Mouse (Mus musculus): Measurements from ENCODE around the gene Itga6. TPM values are rescaled to one million over a fixed set of nuclear protein-coding genes. Genes with fewer than 3 reads are reported as not detected.

Itga6 gene
- polyA plus RNA-seq, 1 experiment from 2014 or later: 95.8 TPM

GRCm38 (mm10) chr2:71767019-71767610 is 21.7 kb downstream of the Itga6 start:
- no peaks in the 10 kb centered on the region for H3K9me3 ChIP-seq (ENCODE audit: control insufficient read depth, low read length)
- no peak overlapping the region for H3K4me3 ChIP-seq (ENCODE audit: low read length)
- H3K27me3 ChIP-seq (ENCODE audit: control insufficient read depth, insufficient read depth, low read length): no peaks in the 10 kb centered on the region
- ATAC-seq (ENCODE audit: low FRiP score, low TSS enrichment): no peak
- no peaks in the 10 kb centered on the region for H3K4me1 ChIP-seq (ENCODE audit: control insufficient read depth, insufficient read depth, low read length)
- H3K36me3 ChIP-seq (ENCODE audit: control insufficient read depth, insufficient read depth, low read length): no peaks in the 10 kb centered on the region
- H3K4me2 ChIP-seq (replicated peaks; ENCODE audit: low read depth, low read length): no peak overlapping the region
- 87% methylated on average over 6 of the region's 6 CpGs for WGBS
- H3K27ac ChIP-seq (ENCODE audit: low read depth, low read length): no peak overlapping the region
- no peak overlapping the region for H3K9ac ChIP-seq (ENCODE audit: low read depth, low read length)

DNA sequence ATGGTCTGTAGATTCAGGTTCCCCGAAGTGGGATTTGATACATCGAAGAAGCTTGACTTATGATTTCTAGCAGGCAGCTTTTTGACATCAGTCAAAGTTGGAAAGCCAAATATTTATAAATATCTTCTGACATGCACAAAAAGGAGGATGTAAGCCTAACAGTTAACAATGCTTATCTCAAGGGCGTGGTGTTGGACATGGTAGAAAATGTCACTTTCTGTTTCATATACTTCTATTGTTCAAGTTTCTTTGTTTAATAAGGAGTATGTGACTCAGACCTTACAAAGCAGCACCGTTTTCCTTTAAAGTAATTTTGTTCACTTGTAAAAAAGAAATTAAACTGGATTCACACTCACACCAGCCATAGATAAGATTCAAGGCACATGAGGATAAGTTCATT is 26.3 kb downstream of the Itga6 start:
- ATAC-seq (ENCODE audit: low FRiP score, low TSS enrichment): no peak
- WGBS: 89% methylated on average over 4 of the region's 4 CpGs
- Histone ChIP-seq H3K4me2 (replicated peaks; ENCODE audit: low read depth, low read length) (no peak overlapping the region), H3K36me3 (ENCODE audit: control insufficient read depth, insufficient read depth, low read length) (no peaks in the 10 kb centered on the region), H3K4me1 (ENCODE audit: control insufficient read depth, insufficient read depth, low read length) (peaks cover 3% of the 10 kb centered on the region; the same call in 1 of the 2 replicates), H3K9me3 (ENCODE audit: control insufficient read depth, low read length) (no peaks in the 10 kb centered on the region), H3K9ac (ENCODE audit: low read depth, low read length) (no peak overlapping the region), H3K4me3 (ENCODE audit: low read length) (no peak overlapping the region), H3K27ac (ENCODE audit: low read depth, low read length) (no peak overlapping the region), H3K27me3 (ENCODE audit: control insufficient read depth, insufficient read depth, low read length) (no peaks in the 10 kb centered on the region)

DNA sequence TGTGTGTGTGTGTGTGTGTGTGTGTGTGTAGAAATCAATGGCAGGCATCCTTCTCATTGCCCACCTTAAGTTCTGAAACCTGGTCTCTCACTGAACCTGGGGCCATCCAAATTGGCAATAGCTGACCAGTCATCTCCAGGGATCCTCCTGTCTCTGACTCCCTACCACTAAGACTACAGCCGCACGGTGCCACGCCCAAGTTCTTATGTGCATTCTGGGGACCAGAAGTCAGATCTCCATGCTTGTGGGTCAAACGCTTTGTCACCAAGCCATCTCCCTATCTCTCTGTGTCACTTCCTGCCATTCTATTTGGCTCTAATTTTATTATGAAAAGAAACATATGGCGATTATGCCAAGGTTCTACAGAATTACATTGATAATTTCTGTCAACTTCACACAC is 28.3 kb downstream of the Itga6 start:
- no peak for ATAC-seq (ENCODE audit: low FRiP score, low TSS enrichment)
- Histone ChIP-seq H3K4me3 (ENCODE audit: low read length) (no peak overlapping the region), H3K9ac (ENCODE audit: low read depth, low read length) (no peak overlapping the region), H3K4me2 (replicated peaks; ENCODE audit: low read depth, low read length) (no peak overlapping the region), H3K27me3 (ENCODE audit: control insufficient read depth, insufficient read depth, low read length) (no peaks in the 10 kb centered on the region), H3K27ac (ENCODE audit: low read depth, low read length) (no peak overlapping the region), H3K9me3 (ENCODE audit: control insufficient read depth, low read length) (no peaks in the 10 kb centered on the region), H3K4me1 (ENCODE audit: control insufficient read depth, insufficient read depth, low read length) (peaks cover 3% of the 10 kb centered on the region; the same call in 1 of the 2 replicates), H3K36me3 (ENCODE audit: control insufficient read depth, insufficient read depth, low read length) (no peaks in the 10 kb centered on the region)
- WGBS: 90% methylated on average over 5 of the region's 5 CpGs

GRCm38 (mm10) chr2:71774246-71774951 is 29.0 kb downstream of the Itga6 start:
- Histone ChIP-seq H3K4me1 (ENCODE audit: control insufficient read depth, insufficient read depth, low read length) (peaks cover 3% of the 10 kb centered on the region; the same call in 1 of the 2 replicates), H3K9me3 (ENCODE audit: control insufficient read depth, low read length) (no peaks in the 10 kb centered on the region), H3K36me3 (ENCODE audit: control insufficient read depth, insufficient read depth, low read length) (no peaks in the 10 kb centered on the region), H3K4me3 (ENCODE audit: low read length) (no peak overlapping the region), H3K4me2 (replicated peaks; ENCODE audit: low read depth, low read length) (no peak overlapping the region), H3K9ac (ENCODE audit: low read depth, low read length) (no peak overlapping the region), H3K27me3 (ENCODE audit: control insufficient read depth, insufficient read depth, low read length) (no peaks in the 10 kb centered on the region), H3K27ac (ENCODE audit: low read depth, low read length) (no peak overlapping the region)
- 68% methylated on average over 10 of the region's 10 CpGs for WGBS
- no peak for ATAC-seq (ENCODE audit: low FRiP score, low TSS enrichment)

DNA sequence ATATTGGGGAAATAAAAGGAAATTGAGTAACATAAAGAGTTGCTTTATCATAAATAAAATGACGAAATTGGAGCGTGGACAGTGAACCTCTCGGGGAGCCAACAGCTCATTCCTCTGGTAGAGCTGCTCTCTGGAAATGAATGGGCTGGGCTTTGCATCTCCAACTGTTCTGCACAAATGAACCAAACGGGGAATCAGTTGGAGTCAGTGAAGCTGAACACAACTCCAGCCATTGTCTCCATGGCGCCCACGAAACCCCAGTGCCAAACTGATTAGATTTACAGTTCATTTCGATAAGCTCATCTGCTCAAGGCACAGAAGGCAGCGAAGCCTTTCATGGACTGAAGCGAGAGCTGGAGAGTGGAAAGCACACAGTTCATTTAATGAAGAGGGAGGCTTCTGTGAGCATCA is 29.8 kb downstream of the Itga6 start:
- Histone ChIP-seq H3K27me3 (ENCODE audit: control insufficient read depth, insufficient read depth, low read length) (no peaks in the 10 kb centered on the region), H3K4me2 (replicated peaks; ENCODE audit: low read depth, low read length) (peak overlapping the region; percentile 27; the same call in 1 of the 2 replicates), H3K27ac (ENCODE audit: low read depth, low read length) (no peak overlapping the region), H3K4me3 (ENCODE audit: low read length) (no peak overlapping the region), H3K4me1 (ENCODE audit: control insufficient read depth, insufficient read depth, low read length) (peaks cover 3% of the 10 kb centered on the region; the same call in 1 of the 2 replicates), H3K9ac (ENCODE audit: low read depth, low read length) (no peak overlapping the region), H3K9me3 (ENCODE audit: control insufficient read depth, low read length) (no peaks in the 10 kb centered on the region), H3K36me3 (ENCODE audit: control insufficient read depth, insufficient read depth, low read length) (no peaks in the 10 kb centered on the region)
- ATAC-seq (ENCODE audit: low FRiP score, low TSS enrichment): no peak
- WGBS: 44% methylated on average over 9 of the region's 9 CpGs

- Histone ChIP-seq H3K4me1 (ENCODE audit: control insufficient read depth, insufficient read depth, low read length) (peaks cover 3% of the 10 kb centered on the region; the same call in 1 of the 2 replicates), H3K4me3 (ENCODE audit: low read length) (no peak overlapping the region), H3K9me3 (ENCODE audit: control insufficient read depth, low read length) (no peaks in the 10 kb centered on the region), H3K4me2 (replicated peaks; ENCODE audit: low read depth, low read length) (no peak overlapping the region), H3K36me3 (ENCODE audit: control insufficient read depth, insufficient read depth, low read length) (no peaks in the 10 kb centered on the region), H3K27ac (ENCODE audit: low read depth, low read length) (peak overlapping the region; percentile 0; the same call in 1 of the 2 replicates), H3K9ac (ENCODE audit: low read depth, low read length) (no peak overlapping the region), H3K27me3 (ENCODE audit: control insufficient read depth, insufficient read depth, low read length) (no peaks in the 10 kb centered on the region)
- 64% methylated on average over 5 of the region's 5 CpGs for WGBS
- ATAC-seq (ENCODE audit: low FRiP score, low TSS enrichment): peak; percentile 35; the same call in 1 of the 2 replicates
These were observed 34.0 kb downstream of the Itga6 start for GRCm38 (mm10) chr2:71779266-71779888.

GRCm38 (mm10) chr2:71780016-71780415 is 34.6 kb downstream of the Itga6 start:
- H3K9ac ChIP-seq (ENCODE audit: low read depth, low read length): no peak overlapping the region
- H3K9me3 ChIP-seq (ENCODE audit: control insufficient read depth, low read length): no peaks in the 10 kb centered on the region
- no peaks in the 10 kb centered on the region for H3K27me3 ChIP-seq (ENCODE audit: control insufficient read depth, insufficient read depth, low read length)
- H3K4me2 ChIP-seq (replicated peaks; ENCODE audit: low read depth, low read length): no peak overlapping the region
- H3K27ac ChIP-seq (ENCODE audit: low read depth, low read length): 0 out of 2 replicates have a peak overlapping the region, but pooled peaks have one; percentile 11
- H3K36me3 ChIP-seq (ENCODE audit: control insufficient read depth, insufficient read depth, low read length): no peaks in the 10 kb centered on the region
- WGBS: 67% methylated on average over 6 of the region's 6 CpGs
- ATAC-seq (ENCODE audit: low FRiP score, low TSS enrichment): no peak
- H3K4me1 ChIP-seq (ENCODE audit: control insufficient read depth, insufficient read depth, low read length): peaks cover 3% of the 10 kb centered on the region; the same call in 1 of the 2 replicates
- no peak overlapping the region for H3K4me3 ChIP-seq (ENCODE audit: low read length)

GRCm38 (mm10) chr2:71785260-71785659 is 39.8 kb downstream of the Itga6 start:
- Histone ChIP-seq H3K9me3 (ENCODE audit: control insufficient read depth, low read length) (no peaks in the 10 kb centered on the region), H3K4me3 (ENCODE audit: low read length) (no peak overlapping the region), H3K27me3 (ENCODE audit: control insufficient read depth, insufficient read depth, low read length) (no peaks in the 10 kb centered on the region), H3K4me2 (replicated peaks; ENCODE audit: low read depth, low read length) (no peak overlapping the region), H3K9ac (ENCODE audit: low read depth, low read length) (no peak overlapping the region), H3K36me3 (ENCODE audit: control insufficient read depth, insufficient read depth, low read length) (no peaks in the 10 kb centered on the region), H3K27ac (ENCODE audit: low read depth, low read length) (no peak overlapping the region), H3K4me1 (ENCODE audit: control insufficient read depth, insufficient read depth, low read length) (no peaks in the 10 kb centered on the region)
- 68% methylated on average over 3 of the region's 3 CpGs for WGBS
- no peak for ATAC-seq (ENCODE audit: low FRiP score, low TSS enrichment)

DNA sequence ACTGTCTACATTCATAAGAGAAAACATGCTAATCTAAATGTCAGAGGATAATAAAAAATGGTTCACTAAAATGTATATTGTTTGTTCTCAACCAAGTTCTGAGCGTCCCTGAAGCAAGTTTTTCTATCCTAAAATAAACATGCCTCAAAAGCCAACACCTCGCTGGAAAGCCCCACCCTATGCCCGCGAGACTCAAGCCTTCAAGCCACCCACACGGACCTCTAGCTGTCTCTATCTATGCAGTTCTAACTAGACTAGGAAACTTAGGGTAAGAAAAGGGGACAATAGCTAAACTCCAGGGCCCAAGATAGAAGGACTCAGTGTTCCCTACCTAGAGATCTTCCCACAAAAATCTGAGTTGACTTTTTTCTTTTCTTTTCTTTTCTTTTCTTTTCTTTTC is 40.6 kb downstream of the Itga6 start:
- no peak overlapping the region for H3K4me3 ChIP-seq (ENCODE audit: low read length)
- ATAC-seq (ENCODE audit: low FRiP score, low TSS enrichment): no peak
- H3K4me1 ChIP-seq (ENCODE audit: control insufficient read depth, insufficient read depth, low read length): no peaks in the 10 kb centered on the region
- 38% methylated on average over 5 of the region's 5 CpGs for WGBS
- peak overlapping the region; percentile 91; the same call in 1 of the 2 replicates for H3K4me2 ChIP-seq (replicated peaks; ENCODE audit: low read depth, low read length)
- H3K9me3 ChIP-seq (ENCODE audit: control insufficient read depth, low read length): no peaks in the 10 kb centered on the region
- H3K27ac ChIP-seq (ENCODE audit: low read depth, low read length): no peak overlapping the region
- H3K36me3 ChIP-seq (ENCODE audit: control insufficient read depth, insufficient read depth, low read length): no peaks in the 10 kb centered on the region
- no peak overlapping the region for H3K9ac ChIP-seq (ENCODE audit: low read depth, low read length)
- H3K27me3 ChIP-seq (ENCODE audit: control insufficient read depth, insufficient read depth, low read length): no peaks in the 10 kb centered on the region

Data from kidney, embryonic 14.5 days (tissue).